Mouse (Mus musculus) lung, postnatal 36 days (tissue): ENCODE data around the gene Frmd7.
A peak's percentile ranks its signal among the peaks of the same experiment; 100 is the strongest.

ENCODE experiments used
- DNase-seq: peaks from one replicate; pipeline ENCODE4 v3.0.0; 2022; ENCODE audit warnings: mixed read lengths

Frmd7 gene

DNA sequence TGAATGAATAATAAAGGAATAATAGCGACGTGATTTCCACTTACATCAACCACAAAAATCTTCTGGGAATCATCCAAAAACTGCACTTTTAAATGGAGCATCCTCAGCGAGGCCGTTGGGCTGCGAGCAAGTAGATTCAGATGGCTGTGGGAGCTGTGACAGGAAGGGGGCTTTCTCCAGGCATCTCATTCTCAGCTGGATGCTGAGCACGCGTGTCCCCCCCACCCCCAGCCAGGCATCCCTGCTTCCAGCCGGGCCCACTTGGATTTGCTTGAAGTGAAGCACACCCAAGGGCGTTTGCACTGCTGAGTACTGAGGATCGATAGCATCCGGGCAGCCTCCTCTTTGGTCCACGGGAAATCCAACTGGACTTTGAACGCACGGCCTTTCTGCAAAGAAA lies at the start of gene Frmd7:
Gene Frmd7, minus strand, starts transcription at position 101 of the 400 bp plus-strand sequence.
- DNase-seq, result no peak

DNA sequence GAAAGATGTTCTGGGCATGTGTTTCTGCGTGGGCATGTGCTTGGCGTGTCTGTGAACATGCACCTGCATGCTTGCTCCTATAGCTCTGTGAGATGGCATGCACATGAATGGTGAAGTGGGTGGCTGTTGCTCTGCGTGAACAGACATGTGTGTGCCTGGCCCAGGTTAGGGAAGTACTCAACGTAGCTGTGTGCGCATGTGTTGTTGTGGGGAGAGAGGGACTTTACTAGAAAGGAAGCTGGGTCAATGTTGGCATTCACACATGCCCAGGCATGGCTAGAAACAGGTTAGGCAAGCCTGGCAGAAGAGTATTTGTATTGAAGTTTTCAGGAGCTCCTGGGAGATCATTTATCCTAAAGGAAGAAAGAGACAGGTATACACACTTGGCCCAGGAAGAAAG lies 48.8 kb upstream of the Frmd7 start:
- DNase-seq, result no peak

DNA sequence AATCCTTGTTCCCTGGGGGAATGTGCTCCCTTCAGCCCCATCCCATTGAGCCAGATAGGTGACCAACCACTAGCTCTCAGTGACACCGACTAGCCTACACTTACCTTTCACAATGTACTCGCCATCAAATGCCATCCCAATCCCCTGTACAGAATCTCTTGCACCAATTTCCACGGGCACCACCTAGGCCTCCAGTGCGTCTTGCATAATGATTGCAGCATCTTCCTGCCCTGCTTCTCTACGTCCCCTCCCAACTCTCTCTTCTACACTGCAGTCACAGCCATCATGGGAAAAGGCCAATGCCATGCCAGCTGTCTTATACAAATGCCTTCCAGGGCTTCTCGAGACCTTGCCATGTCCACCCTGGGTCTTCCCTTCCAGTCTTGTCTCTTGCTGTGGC lies 47.4 kb upstream of the Frmd7 start:
- DNase-seq, result no peak

DNA sequence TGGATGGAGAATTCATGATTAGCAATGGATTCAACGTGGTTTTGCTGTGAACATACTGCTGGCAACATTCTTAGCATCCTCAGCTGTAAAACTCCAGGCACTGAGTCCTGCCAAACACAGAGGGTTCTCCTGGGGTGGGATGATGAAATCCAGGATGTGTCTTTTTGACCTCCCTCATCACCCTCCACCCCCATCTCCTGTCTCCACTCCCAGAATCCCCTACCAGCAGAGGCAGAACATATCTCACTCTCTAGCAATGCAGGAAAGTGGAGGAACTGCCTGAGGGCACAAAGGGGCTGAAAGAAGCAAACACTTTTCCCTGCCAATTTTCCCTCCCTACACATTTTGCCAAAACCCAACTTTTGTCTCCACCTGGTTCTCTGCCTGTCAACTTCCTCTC lies 46.1 kb upstream of the Frmd7 start:
- DNase-seq, result no peak

DNA sequence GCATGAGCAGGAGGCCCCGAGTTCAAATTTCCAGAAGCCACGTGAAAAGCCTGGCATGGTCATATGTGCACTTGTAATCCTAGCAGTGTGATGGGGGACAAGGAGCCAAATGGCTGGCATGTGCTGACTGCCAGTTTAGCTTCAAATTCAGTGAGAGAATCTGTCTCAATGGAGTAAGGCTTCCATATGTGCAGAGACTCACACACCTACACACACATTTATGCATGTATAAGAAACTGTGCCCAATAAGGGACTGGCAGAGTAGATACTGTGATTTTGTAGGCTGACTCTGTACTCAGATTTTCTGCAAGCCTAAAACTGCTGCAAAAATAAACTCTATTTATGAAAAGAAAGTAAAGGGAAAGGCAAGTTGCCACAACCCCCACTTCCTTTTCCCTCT lies 35.9 kb upstream of the Frmd7 start:
- DNase-seq, result no peak

DNA sequence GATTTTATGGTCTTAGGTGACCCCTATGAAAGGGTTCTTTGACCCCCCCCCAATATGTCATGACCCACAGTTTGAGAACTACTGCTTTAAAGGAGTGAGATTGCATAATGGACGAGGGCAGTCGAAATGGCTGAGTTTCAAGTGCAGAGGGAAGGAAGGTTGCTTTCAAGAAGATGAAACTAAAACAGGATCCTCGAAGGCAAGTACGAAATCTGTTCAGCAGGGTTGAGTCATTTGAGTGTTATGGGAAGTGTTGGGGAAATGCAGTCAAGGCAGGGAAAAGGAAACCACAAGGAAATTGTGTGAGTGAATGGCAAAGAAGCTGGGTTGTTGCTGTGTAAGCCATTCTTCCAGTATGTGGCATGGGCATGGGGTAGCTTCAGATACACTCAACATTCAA lies 29.6 kb upstream of the Frmd7 start:
- DNase-seq, result peak; percentile 4

DNA sequence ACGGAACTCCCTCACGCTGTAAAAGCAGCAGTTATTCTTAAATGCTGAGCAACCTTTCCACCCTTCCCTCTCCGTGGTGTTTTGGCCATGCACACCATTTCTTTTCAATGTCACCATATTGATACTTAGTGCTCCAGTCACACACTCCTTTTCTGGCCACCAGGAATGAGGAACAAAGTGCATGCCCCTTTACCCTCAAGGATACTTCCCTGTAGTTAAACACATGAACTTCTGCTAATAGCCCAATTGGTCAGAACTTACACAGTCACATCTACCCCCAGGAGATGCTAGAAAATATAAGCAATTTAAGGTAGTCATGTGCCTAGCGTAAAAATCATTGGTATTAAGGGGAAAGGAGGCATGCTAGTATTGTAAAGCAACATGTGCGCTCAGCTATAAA lies 27.4 kb upstream of the Frmd7 start:
- DNase-seq, result no peak

DNA sequence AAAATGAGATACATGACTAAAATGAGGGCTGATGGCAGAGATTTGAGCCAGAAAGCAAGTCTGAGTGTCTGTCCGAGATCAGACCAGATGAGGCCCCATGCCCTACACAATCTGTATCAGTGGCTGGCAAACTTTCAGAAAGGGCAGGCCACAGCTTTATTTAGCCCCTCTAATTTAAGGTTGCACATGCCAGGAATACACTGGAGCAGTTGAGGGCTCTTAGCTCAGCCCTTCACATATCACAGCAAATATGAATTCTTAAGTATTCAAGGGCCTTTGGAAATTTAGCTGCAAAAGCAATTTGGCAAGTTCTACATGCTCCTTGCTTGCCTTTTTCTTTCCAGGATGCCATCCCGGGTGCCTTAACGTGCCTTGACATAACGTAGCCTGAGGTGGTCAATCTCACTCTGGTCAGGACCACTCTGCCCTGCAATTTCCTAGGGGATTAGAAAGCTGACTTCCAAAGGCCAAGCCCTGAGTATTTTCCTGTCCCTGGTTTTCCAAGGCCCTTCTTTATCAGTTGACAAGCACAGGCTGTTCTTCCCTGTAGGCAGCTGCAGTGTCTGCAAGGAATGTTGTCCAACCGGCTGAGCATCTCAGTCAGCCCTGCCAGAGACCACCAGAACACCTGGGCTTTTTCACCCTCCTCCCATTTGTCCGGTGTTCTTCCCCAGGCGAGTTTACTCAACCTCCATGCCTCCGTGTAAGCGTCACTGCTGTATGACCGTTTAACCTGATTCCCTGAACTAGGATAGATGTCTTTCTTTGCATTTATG lies 25.8 kb upstream of the Frmd7 start:
- peak; percentile 50 for DNase-seq

DNA sequence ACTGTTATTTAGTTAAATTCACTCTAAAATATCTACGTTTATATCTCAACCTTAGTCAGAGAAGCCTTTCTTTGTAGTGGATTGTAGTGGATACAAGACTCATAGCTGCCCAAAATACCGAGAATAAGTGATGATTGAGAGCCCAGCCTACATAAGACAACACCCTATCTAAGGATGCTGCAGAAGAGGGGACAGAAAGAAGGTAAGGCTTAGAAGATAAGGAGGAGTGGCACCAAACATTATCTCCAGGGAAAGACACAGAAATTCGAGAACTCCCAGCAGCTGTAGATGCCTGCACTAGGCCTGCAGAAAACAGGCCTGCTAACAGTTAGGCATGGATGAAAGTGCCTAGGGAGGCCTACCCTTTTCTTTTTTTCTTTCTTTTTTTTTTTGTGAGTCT lies 22.6 kb upstream of the Frmd7 start:
- no peak for DNase-seq

DNA sequence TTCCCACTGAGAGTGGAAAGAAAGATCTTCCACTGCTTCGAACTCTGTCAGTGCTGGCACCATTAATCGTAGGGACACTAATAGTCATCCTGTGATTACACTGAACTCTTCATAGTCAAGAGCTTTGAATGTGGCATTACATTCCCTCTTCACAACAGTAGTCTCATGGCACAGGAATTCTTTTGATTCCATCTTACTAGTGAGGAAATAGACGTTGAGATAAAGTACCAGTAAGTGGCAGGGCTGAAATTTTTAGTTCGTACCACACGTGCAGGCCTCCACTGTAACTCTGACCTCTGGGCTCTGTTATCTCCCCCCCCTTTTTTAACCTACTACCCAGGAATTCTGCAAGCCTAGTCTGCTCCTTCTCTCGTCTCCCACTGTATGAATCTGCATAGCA lies 20.4 kb upstream of the Frmd7 start:
- peak; percentile 3 for DNase-seq

DNA sequence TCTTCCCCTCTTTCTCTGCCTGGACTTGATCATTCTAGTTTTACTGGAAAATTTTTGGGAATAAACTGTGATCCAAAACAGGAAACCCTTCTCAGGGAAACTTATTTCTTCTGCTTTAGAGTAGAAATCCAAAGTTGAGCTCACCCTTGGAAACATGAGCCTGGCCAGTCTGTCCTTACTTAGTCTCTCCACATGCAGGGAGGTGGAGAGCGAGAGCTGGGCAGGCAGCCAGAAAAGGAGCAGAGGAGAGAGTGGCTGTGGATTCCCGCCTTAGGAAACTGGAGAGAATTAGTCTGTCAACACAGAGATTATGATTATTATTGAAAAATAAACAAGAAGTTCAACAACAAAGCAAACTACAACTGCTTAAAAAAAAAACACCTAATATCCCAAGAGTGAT lies 6.1 kb upstream of the Frmd7 start:
- DNase-seq, result peak; percentile 39

DNA sequence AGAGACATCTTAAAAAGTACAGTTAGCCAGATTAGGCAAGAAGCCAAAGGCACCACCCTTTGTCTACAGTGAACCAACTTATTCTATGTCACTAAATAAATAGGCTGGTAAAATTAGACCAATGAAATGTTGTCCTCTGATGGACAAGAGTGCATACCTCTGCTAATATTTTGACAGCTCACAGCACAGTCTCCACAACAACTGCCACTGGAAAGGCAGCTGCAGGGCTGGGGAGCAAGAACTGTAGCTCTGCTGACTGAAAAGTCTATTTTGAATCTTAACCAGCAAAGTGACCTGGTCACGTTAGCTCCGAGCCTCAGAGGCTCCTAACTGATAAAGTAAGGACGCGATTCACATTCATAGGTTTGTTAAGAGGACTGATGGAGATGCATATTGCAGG lies 5.6 kb upstream of the Frmd7 start:
- peak; percentile 15 for DNase-seq

DNA sequence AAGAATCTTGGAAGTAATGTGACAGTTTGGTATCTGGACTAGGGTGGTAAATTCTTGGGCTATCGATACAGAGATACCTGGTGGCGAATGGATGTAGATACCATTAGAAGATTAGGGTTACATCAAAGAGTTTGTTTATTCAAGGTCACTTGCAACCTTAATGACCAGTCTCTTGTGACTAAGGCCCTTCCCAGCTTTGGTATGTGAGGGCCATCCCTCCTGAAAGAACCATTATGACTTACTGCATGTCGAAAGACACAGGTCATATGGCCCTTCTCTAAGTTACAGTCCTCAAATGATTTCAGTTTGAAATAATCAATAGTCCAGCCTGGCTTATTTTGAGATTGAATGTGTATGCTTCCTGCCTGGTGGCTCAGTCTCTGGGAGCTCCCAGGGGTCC lies 5.4 kb downstream of the Frmd7 start:
- DNase-seq, result no peak

DNA sequence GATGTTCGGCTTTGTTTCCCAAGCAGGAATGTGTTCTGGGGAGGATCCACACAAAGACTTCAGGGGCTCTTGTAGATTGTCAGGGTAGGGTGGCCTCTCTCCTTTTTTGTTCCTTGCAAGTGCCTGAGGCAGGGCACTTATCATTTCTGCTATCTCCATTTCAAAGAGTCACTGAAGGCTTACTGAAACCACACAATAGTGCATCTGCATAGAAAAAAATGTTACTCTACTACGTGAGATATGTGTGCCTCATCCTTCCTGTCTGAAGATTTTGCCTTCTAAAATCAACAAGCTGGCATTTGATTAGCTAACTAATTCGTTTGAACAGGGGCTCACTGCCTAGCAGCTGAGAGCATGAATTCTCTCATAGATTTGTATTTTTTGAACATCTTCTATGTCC lies 12.2 kb downstream of the Frmd7 start:
- DNase-seq, result no peak

DNA sequence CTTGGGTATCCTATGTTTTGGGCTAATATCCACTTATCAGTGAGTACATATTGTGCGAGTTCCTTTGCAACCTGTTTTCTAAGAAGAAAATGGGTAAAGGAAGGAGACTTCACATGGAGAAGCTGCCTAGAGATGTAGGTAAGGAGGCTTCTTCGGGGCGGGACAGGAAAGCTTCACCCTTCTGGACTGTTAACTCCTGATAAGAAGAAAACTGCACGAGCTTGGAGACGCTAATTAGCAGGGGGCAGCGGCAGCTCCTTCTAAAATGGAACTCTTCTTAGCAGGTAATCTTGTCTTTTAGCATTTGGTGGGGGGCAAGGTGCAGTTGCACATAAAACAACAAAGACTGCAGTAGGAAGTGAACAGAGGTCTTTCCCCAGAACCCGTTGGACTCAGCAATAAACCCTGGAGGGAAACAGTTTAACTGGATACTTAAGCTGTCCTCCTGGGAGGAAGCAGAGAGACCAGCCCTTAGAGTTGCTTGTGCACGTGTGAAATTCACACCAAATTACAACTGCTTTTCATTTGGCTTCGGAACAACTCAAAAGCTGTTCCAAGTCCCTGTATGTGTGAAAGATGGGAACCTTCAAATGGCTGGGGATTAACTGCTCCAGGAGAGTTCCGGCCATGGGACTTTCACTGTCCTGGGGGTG lies 15.5 kb downstream of the Frmd7 start:
- DNase-seq, result no peak

DNA sequence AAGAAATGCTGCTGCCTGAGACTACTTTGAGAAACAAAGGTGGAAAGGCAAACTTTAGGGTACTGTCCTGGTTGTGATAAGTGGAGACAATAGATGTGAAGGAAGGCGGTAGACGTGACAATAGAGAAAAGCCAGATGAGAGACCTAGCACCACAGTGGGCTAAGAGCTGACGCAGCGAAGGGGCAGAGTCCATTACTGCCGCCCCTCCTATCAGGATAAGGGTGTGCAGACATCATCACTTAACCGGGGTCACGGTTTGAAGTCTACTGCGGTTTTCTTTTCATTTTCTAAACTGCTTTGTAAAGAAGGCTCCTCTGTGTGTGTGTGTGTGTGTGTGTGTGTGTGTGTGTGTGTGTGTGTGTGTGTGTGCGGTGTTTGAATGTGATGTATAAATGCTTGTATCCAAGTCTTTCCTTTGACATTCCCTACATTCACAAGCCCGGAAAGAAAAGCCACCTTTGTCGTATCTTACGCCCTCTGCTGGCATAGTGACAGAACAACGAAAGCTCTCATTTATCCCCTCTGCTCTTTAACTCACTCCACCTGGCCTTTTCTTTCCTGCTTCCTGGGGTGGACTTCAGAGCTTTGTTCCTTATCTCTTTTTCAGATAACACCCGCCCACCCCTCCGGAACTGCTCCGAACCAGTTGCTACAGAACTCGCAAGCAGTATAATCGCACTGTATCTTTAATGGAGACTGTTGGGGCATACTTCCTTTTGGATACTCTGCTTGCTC lies 17.7 kb downstream of the Frmd7 start:
- peak; percentile 41 for DNase-seq

DNA sequence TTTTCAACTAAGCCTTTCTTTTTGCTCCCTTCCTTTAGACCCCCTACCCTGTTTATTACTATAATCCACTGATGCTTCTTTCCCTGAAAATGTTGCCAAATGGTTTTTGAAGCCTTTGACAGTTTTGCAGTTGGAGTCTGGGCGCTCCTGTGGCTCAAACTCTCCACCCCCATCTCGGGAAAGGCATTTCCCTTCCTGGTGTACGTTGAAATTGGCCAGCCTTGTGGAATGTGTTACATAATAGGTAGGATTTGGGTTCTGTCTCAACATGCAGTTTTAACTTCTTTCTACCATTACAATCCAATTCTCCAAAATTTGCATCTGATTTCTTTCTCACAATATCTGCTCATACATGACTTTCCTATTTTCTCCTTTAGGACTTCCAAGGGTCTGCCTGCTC lies 23.8 kb downstream of the Frmd7 start:
- DNase-seq, result peak; percentile 3

DNA sequence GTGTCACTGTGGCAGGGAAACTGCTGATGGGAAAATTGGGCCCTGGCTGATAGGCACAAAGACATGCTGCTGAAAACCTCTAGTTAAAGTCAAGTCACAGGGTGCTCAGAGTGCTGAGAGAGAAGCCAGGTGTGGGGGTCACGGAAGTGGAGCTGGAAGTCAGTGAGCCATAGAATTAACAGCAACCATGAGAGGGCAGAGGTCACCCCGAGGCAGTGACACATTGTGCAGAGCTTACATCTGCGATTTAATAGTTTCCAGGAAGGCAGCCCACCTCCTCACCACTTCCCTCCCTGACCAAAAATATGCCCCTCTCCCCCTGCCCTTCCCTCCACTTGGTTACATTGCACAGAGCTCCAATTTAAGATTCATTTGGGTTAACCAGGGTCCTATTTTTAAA lies 25.1 kb downstream of the Frmd7 start:
- DNase-seq, result no peak

DNA sequence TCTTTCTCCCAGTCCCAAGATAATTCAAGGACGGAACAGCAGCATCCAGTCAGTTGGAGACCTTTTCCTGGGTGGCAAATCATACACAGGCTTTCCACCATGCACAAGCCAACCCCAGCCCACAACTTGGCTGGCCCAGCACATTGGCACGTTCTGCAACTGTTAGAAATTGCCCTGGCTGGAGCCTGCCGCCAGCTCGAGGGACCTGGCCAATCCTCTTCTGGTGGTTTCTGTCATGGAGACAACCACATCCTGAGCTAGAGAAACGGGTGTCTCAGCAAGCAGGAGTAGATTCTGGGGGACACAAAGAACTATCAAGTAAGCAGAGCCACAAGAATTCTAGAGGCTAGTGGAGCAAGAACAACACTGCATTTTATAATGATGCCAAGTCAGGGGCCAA lies 32.6 kb downstream of the Frmd7 start:
- no peak for DNase-seq

DNA sequence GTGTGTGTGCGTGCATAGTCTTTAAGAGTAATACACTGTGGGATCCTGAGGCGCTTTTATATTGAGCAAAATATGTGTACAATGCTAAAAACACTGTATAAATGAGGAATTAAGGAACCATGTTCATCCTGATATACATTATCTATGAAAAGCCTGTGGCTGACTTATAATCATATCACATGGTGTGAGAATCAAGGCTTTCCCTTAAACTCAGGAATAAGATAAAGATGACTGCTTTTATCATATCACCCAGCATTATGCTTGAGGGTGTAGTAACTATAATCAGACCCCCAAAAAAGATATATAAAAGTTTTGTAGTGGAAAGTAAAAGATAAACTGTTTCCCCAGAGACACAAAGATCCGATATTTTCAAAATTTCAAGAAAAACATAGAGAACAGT lies 39.0 kb downstream of the Frmd7 start:
- no peak for DNase-seq

DNA sequence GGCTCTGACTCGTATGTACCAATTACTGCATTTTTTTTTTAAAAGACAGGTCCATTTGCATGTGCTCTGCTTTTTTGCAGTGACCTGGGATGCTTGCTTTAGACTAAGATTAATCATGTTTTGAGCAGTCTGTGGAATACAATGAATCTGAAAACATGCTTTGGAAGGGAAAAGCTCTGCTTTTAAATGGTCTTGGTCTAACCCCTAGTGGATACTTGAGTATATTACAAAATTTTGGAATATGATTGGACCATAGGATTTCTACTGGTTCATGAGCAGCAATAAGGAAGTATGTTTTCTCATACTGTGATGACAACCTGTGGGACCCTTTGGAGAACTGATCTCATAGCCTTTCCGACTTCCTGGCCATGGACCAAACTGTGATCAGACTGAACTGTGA lies 54.5 kb downstream of the Frmd7 start:
- no peak for DNase-seq

DNA sequence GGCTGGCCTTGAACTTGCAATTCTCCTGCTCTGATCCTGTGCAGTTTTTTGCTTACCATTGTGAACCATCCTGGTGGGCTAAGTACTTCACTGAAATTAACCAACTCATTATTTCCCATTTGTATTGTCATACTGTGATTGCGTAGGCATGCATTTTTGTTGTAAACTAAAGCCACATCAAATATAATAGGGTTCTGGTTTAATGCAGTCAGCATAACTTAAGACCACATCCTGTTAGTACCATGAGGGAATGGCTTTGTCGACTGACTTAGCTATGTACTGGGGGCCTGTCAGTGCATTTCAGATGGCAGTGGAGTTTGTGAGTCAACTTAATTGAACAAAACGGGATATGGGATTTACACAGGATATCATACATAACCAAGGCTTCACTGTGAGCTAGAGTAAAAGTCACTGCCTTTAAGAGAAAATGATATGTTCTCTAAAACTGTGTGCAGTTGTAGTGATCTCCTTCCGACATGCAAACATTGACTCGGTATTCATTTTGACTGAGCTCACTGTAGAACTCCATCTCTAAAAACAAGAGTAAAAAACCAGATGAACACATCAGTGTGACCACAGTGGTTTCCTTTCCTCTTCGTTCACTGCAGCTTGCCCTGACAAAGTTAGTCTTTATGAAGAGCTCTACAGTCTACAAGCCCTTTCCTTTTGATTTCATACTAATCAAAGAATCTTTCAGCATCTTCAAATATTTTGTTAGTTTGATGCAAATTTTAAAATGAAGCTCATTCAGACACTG lies 68.1 kb downstream of the Frmd7 start:
- DNase-seq, result no peak

DNA sequence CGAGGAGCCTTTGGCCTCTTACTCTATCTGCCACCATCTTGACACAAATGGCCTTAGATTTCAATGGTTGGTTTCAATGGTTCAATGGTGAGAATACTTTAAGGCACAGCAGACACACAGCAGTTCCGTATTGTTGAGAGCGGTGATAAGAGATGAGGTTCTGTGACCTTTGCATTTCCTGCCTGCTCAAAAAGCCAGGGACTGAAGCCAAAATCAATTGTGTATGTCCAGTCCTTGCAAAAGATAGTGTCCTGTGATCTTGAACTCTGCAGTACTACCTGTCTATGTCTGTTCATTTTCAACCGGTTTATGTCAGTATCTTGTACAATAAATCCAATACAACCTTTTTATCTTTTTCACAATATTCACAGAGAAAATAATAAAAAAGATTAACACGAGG lies 77.8 kb downstream of the Frmd7 start:
- no peak for DNase-seq
